Mouse (Mus musculus): Measurements from ENCODE around the gene Fbxw28. TPM values are rescaled to one million over a fixed set of nuclear protein-coding genes. Genes with fewer than 3 reads are reported as not detected.
"Not testable (repeated sequence)": the region's sequence is repeated elsewhere in the genome, so short reads cannot be mapped to it uniquely, and the experiment has no call there.

Fbxw28 gene
- not detected in 2 replicates for polyA plus RNA-seq (2016; fragmentation: Nextera tagmentation; extraction: Ambion mirVana)

- H3K4me1 ChIP-seq (replicated peaks); H3K36me3 ChIP-seq; H3K27me3 ChIP-seq; H3K27ac ChIP-seq; H3K4me3 ChIP-seq (replicated peaks); ATAC-seq (ENCODE audit: insufficient number of reproducible peaks, insufficient read depth, low FRiP score, low TSS enrichment, low read depth); H3K4me2 ChIP-seq; H3K9ac ChIP-seq (replicated peaks); H3K9me3 ChIP-seq: not testable (repeated sequence)
- no CpG with 5 or more reads among the region's 1 CpGs for WGBS
Measured at GRCm38 (mm10) chr9:109339559-109339958, at the start of gene Fbxw28. Gene Fbxw28 (minus strand): TSS chr9:109339659.

- H3K9ac ChIP-seq (replicated peaks); ATAC-seq (ENCODE audit: insufficient number of reproducible peaks, insufficient read depth, low FRiP score, low TSS enrichment, low read depth); H3K36me3 ChIP-seq; H3K4me3 ChIP-seq (replicated peaks); H3K4me1 ChIP-seq (replicated peaks); H3K27me3 ChIP-seq; H3K4me2 ChIP-seq; H3K27ac ChIP-seq; H3K9me3 ChIP-seq: not testable (repeated sequence)
- no CpG with 5 or more reads among the region's 1 CpGs for WGBS
Measured at GRCm38 (mm10) chr9:109287576-109287975, 51.9 kb downstream of the Fbxw28 start, which contains the start of gene Fbxw14. Gene Fbxw14 (minus strand): TSS chr9:109287676.

Other genes with a start within 250 kb of the Fbxw28 start
- 22.2 and 25.7 TPM in 2 replicates for gene Plxnb1, start 244.3 kb downstream of the Fbxw28 start, polyA plus RNA-seq (2016; fragmentation: Nextera tagmentation; extraction: Ambion mirVana)
- gene Fbxw21, start 177.6 kb downstream of the Fbxw28 start, polyA plus RNA-seq (2016; fragmentation: Nextera tagmentation; extraction: Ambion mirVana) = not detected in 2 replicates
- gene Fbxw13, start 143.7 kb downstream of the Fbxw28 start, polyA plus RNA-seq (2016; fragmentation: Nextera tagmentation; extraction: Ambion mirVana) = not detected in 2 replicates
- gene Fbxw20, start 104.9 kb downstream of the Fbxw28 start, polyA plus RNA-seq (2016; fragmentation: Nextera tagmentation; extraction: Ambion mirVana) = not detected in 2 replicates
- not detected in 2 replicates for gene Fbxw14, start 52.0 kb downstream of the Fbxw28 start, polyA plus RNA-seq (2016; fragmentation: Nextera tagmentation; extraction: Ambion mirVana)
- not detected in 2 replicates for gene Fbxw22, start 64.6 kb upstream of the Fbxw28 start, polyA plus RNA-seq (2016; fragmentation: Nextera tagmentation; extraction: Ambion mirVana)
- not detected in 2 replicates for gene Fbxw16, start 109.5 kb upstream of the Fbxw28 start, polyA plus RNA-seq (2016; fragmentation: Nextera tagmentation; extraction: Ambion mirVana)
- gene Fbxw19, start 156.2 kb upstream of the Fbxw28 start, polyA plus RNA-seq (2016; fragmentation: Nextera tagmentation; extraction: Ambion mirVana) = not detected in 2 replicates
- gene Fbxw15, start 228.6 kb upstream of the Fbxw28 start, polyA plus RNA-seq (2016; fragmentation: Nextera tagmentation; extraction: Ambion mirVana) = not detected in 2 replicates